Mouse (Mus musculus) embryonic facial prominence, embryonic 14.5 days (tissue): ENCODE measurements around the gene Inpp4b. TPM values are rescaled to one million over a fixed set of nuclear protein-coding genes. Genes with fewer than 3 reads are reported as not detected.
A peak's percentile ranks its signal among the peaks of the same experiment; 100 is the strongest.

Experiments used
- ATAC-seq: fragments of 200-750 bp; cut with Nextera tagmentation; 2 replicates; pipeline ENCODE4 v1.8.0; 2017; ENCODE audit warnings: low read depth, moderate number of reproducible peaks, moderate TSS enrichment
- DNase-seq: peaks from one replicate; pipeline ENCODE4 v3.0.0-alpha.2; 2015; ENCODE audit warnings: low spot score
- H3K27ac ChIP-seq: fragments of 300-500 bp; sonication (generic); replicated peaks from 2 replicates; pipeline ENCODE4 v1.5.1; 2014; ENCODE audit warnings: low read depth, mild to moderate bottlenecking, low read length, moderate library complexity
- H3K27me3 ChIP-seq: fragments of 300-500 bp; sonication (generic); replicated peaks from 2 replicates; pipeline ENCODE4 v1.6.1; 2014; ENCODE audit warnings: low read length; ENCODE audit not compliant: control insufficient read depth, insufficient read depth
- H3K36me3 ChIP-seq: fragments of 300-500 bp; sonication (generic); 2 replicates; pipeline ENCODE4 v1.6.1; 2014; ENCODE audit warnings: low read length, mixed read lengths; ENCODE audit not compliant: control insufficient read depth, insufficient read depth
- H3K4me1 ChIP-seq: fragments of 300-500 bp; sonication (generic); 2 replicates; pipeline ENCODE4 v1.6.1; 2014; ENCODE audit warnings: antibody characterized with exemption, low read length; ENCODE audit not compliant: control insufficient read depth, insufficient read depth
- H3K4me2 ChIP-seq: fragments of 300-500 bp; sonication (generic); 2 replicates; pipeline ENCODE4 v1.6.1; 2014; ENCODE audit warnings: low read depth, mild to moderate bottlenecking, low read length, moderate library complexity, mixed read lengths
- H3K4me3 ChIP-seq: fragments of 300-500 bp; sonication (generic); 2 replicates; pipeline ENCODE4 v1.5.1; 2014; ENCODE audit warnings: low read depth, mild to moderate bottlenecking, low read length
- H3K9ac ChIP-seq: fragments of 300-500 bp; sonication (generic); 2 replicates; pipeline ENCODE4 v1.6.1; 2014; ENCODE audit warnings: low read depth, mild to moderate bottlenecking, low read length, moderate library complexity, mixed read lengths
- H3K9me3 ChIP-seq: fragments of 300-500 bp; sonication (generic); 2 replicates; pipeline ENCODE4 v1.6.1; 2016; ENCODE audit warnings: low read length; ENCODE audit not compliant: control insufficient read depth
- WGBS: fragments of 180-500 bp; shearing (Covaris S2); extraction: QIAGEN DNeasy Blood & Tissue Kit; methylation state at CpG from one replicate; pipeline ENCODE4 v1.1.7; 2014; 5-methylcytosine and 5-hydroxymethylcytosine counted together
- polyA plus RNA-seq: library from polyadenylated mRNA; unstranded; fragments of >200 nt; fragmentation: Nextera tagmentation; extraction: Ambion mirVana; gene quantifications from 2 replicates; pipeline ENCODE4 v1.2.1, GENCODE M21; 2014

Inpp4b gene
- 14.9 and 16.6 TPM in 2 replicates for polyA plus RNA-seq

- peak within 1 kb of the TSS; percentile 95 for H3K4me2 ChIP-seq
- peak; percentile 82 for ATAC-seq
- H3K4me1 ChIP-seq, result no peaks in the 10 kb centered on the region
- H3K4me3 ChIP-seq, result peak within 1 kb of the TSS; percentile 63
- no peaks in the 10 kb centered on the region for H3K36me3 ChIP-seq
- H3K27ac ChIP-seq, result no peak within 1 kb of the TSS
- peak; percentile 59 for DNase-seq
- H3K9me3 ChIP-seq, result no peaks in the 10 kb centered on the region
- peak within 1 kb of the TSS; percentile 64 for H3K9ac ChIP-seq
- no peaks in the 10 kb centered on the region for H3K27me3 ChIP-seq
- 1% methylated on average over 28 of the region's 46 CpGs for WGBS
Measured at GRCm38 (mm10) chr8:81342236-81342998, at the start of gene Inpp4b. TSS of gene Inpp4b (plus strand) at chr8:81342556.

DNA sequence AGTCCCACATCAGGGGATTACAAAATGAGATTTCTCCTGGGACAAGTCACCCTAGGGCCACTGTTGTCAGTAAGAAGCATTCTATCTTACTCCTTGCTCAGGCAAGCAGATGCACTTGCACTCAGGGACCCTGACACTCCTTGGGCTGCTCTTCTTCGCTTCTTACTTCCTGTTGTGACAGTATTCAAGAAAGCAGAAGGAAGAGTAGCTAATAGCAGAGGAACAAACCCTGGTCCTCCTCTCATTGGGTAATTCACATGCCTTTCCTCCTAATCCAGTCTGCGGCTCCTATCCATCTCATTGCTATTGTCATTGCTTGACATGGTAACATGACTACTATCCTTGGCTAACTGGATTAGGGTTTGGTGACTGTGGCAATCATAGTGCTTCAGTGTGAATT lies 7.1 kb upstream of the Inpp4b start:
- no peak for DNase-seq
- no peaks in the 10 kb centered on the region for H3K9me3 ChIP-seq
- no peak overlapping the region for H3K9ac ChIP-seq
- H3K4me3 ChIP-seq, result no peak overlapping the region
- no peaks in the 10 kb centered on the region for H3K27me3 ChIP-seq
- H3K4me1 ChIP-seq, result no peaks in the 10 kb centered on the region
- no peak overlapping the region for H3K27ac ChIP-seq
- 80% methylated on average over 2 of the region's 2 CpGs for WGBS
- H3K4me2 ChIP-seq, result no peak overlapping the region
- H3K36me3 ChIP-seq, result no peaks in the 10 kb centered on the region
- no peak for ATAC-seq

GRCm38 (mm10) chr8:81341191-81341590 lies 1.2 kb upstream of the Inpp4b start:
- H3K4me3 ChIP-seq, result no peak overlapping the region
- 48% methylated on average over 5 of the region's 5 CpGs for whole genome bisulfite sequencing
- H3K27me3 ChIP-seq, result no peaks in the 10 kb centered on the region
- H3K36me3 ChIP-seq, result no peaks in the 10 kb centered on the region
- no peak overlapping the region for H3K27ac ChIP-seq
- peak overlapping the region; percentile 95 for H3K4me2 ChIP-seq
- H3K9ac ChIP-seq, result no peak overlapping the region
- no peaks in the 10 kb centered on the region for H3K4me1 ChIP-seq
- DNase-seq (no peak), ATAC-seq (no peak)
- no peaks in the 10 kb centered on the region for H3K9me3 ChIP-seq

- no peaks in the 10 kb centered on the region for H3K27me3 ChIP-seq
- H3K4me3 ChIP-seq, result peak overlapping the region; percentile 63
- no peaks in the 10 kb centered on the region for H3K4me1 ChIP-seq
- ATAC-seq (peak; percentile 69), DNase-seq (peak; percentile 80)
- H3K9ac ChIP-seq, result peak overlapping the region; percentile 64
- H3K27ac ChIP-seq, result no peak overlapping the region
- no peaks in the 10 kb centered on the region for H3K36me3 ChIP-seq
- WGBS, result under 1% methylated on average over 13 of the region's 23 CpGs
- no peaks in the 10 kb centered on the region for H3K9me3 ChIP-seq
- peak overlapping the region; percentile 95 for H3K4me2 ChIP-seq
Measured at GRCm38 (mm10) chr8:81341591-81342235, 643 bp upstream of the Inpp4b start.

DNA sequence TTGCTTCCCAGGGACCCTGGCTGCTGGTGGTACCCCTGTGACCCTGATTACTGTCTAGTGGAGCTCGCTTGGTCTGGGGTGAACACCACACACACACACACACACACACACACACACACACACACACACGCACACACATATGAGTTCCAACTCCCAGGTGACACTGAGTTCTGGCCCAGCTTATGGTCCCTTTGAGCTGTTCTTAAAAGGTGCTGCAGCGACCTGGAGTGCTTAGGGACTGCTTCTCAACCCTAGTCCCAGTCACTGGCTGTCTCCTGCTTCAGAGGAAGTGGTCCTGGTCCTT lies 595 bp downstream of the Inpp4b start:
- Histone ChIP-seq H3K36me3 (no peaks in the 10 kb centered on the region), H3K4me1 (no peaks in the 10 kb centered on the region), H3K9ac (peak overlapping the region; percentile 64), H3K4me2 (peak overlapping the region; percentile 95), H3K9me3 (no peaks in the 10 kb centered on the region), H3K4me3 (peak overlapping the region; percentile 63), H3K27me3 (no peaks in the 10 kb centered on the region), H3K27ac (no peak overlapping the region)
- ATAC-seq (no peak), DNase-seq (no peak)
- WGBS, result 21% methylated on average over 2 of the region's 3 CpGs

- Histone ChIP-seq H3K9ac (no peak overlapping the region), H3K27ac (no peak overlapping the region), H3K27me3 (no peaks in the 10 kb centered on the region), H3K9me3 (no peaks in the 10 kb centered on the region), H3K4me2 (no peak overlapping the region), H3K4me3 (no peak overlapping the region), H3K36me3 (no peaks in the 10 kb centered on the region), H3K4me1 (no peaks in the 10 kb centered on the region)
- WGBS, result 77% methylated on average over 2 of the region's 2 CpGs
- DNase-seq (no peak), ATAC-seq (no peak)
Measured at GRCm38 (mm10) chr8:81345170-81345697, 2.9 kb downstream of the Inpp4b start.

DNA sequence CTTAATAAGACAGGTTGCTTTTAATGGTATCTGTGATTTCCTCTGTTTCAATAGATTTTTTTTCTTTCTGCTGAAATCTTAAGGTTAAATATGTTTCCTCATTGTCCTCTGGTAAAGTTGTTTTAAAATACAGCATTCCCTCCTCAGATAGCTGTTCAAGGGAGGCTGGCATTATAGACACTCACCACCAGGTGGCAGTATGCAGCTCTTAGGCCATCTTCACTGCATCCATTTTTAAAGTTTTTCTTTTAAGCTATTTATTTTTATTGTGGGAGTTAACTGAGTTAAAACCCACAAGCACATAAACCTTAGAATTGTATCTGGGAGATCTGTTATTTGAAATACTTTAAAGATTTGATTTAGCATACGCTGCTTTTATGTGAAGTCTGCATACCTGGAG lies 7.1 kb downstream of the Inpp4b start:
- Histone ChIP-seq H3K4me1 (no peaks in the 10 kb centered on the region), H3K27ac (no peak overlapping the region), H3K4me3 (no peak overlapping the region), H3K27me3 (no peaks in the 10 kb centered on the region), H3K9ac (no peak overlapping the region), H3K36me3 (no peaks in the 10 kb centered on the region), H3K4me2 (no peak overlapping the region), H3K9me3 (no peaks in the 10 kb centered on the region)
- DNase-seq (peak; percentile 56), ATAC-seq (no peak)
- 83% methylated on average over 1 of the region's 1 CpGs for WGBS

DNA sequence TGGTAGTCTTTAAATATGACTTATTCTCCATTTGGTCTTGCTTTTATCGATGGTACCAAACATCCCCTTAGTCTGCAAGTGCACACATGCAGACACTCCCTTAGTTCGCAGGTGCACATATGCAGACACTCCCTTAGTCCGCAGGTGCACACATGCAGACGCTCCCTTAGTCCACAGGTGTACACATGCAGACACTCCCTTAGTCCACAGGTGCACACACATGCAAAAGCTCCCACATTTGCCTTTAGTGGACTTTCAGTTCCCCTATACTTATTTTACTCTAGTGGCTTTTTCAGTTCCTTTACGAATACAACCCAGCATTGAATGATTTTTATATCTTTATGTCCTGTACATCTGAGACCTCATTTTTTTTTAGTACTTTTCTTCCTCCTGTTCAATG lies 11.1 kb downstream of the Inpp4b start:
- WGBS, result 86% methylated on average over 5 of the region's 5 CpGs
- DNase-seq, result no peak
- no peak overlapping the region for H3K9ac ChIP-seq
- H3K27ac ChIP-seq, result no peak overlapping the region
- H3K4me1 ChIP-seq, result no peaks in the 10 kb centered on the region
- H3K4me3 ChIP-seq, result no peak overlapping the region
- no peaks in the 10 kb centered on the region for H3K36me3 ChIP-seq
- H3K4me2 ChIP-seq, result no peak overlapping the region
- H3K27me3 ChIP-seq, result no peaks in the 10 kb centered on the region
- H3K9me3 ChIP-seq, result no peaks in the 10 kb centered on the region
- ATAC-seq, result no peak
